Mouse (Mus musculus) intestine, embryonic 15.5 days (tissue): ENCODE measurements around the gene Asdurf. TPM values are rescaled to one million over a fixed set of nuclear protein-coding genes. Genes with fewer than 3 reads are reported as not detected.

Experiments
- ATAC-seq: fragments of 200-750 bp; cut with Nextera tagmentation; 2 replicates; pipeline ENCODE4 v1.8.0; 2017; ENCODE audit warnings: moderate TSS enrichment, moderate library complexity
- H3K27ac ChIP-seq: fragments of 300-500 bp; sonication (generic); 2 replicates; pipeline ENCODE4 v1.5.1; 2015; ENCODE audit warnings: mild to moderate bottlenecking, inconsistent platforms
- H3K27me3 ChIP-seq: fragments of 300-500 bp; sonication (generic); replicated peaks from 2 replicates; pipeline ENCODE4 v1.6.1; 2015; ENCODE audit warnings: inconsistent platforms
- H3K36me3 ChIP-seq: fragments of 300-500 bp; sonication (generic); 2 replicates; pipeline ENCODE4 v1.6.1; 2015; ENCODE audit warnings: inconsistent platforms
- H3K4me1 ChIP-seq: fragments of 300-500 bp; sonication (generic); replicated peaks from 2 replicates; pipeline ENCODE4 v1.6.1; 2015; ENCODE audit warnings: inconsistent platforms
- H3K4me2 ChIP-seq: fragments of 300-500 bp; sonication (generic); replicated peaks from 2 replicates; pipeline ENCODE4 v1.6.1; 2015; ENCODE audit warnings: mild to moderate bottlenecking, inconsistent platforms
- H3K4me3 ChIP-seq: fragments of 300-500 bp; sonication (generic); replicated peaks from 2 replicates; pipeline ENCODE4 v1.5.1; 2015; ENCODE audit warnings: inconsistent platforms
- H3K9ac ChIP-seq: fragments of 300-500 bp; sonication (generic); 2 replicates; pipeline ENCODE4 v1.6.1; 2015; ENCODE audit warnings: inconsistent platforms
- H3K9me3 ChIP-seq: fragments of 300-500 bp; sonication (generic); 2 replicates; pipeline ENCODE4 v1.6.1; 2016; ENCODE audit warnings: inconsistent platforms
- WGBS: fragments of 180-500 bp; shearing (Covaris S2); methylation state at CpG from one replicate; pipeline ENCODE4 v1.1.7; 2015; 5-methylcytosine and 5-hydroxymethylcytosine counted together
- polyA plus RNA-seq: library from polyadenylated mRNA; unstranded; fragments of >200 nt; fragmentation: Nextera tagmentation; extraction: Ambion mirVana; gene quantifications from 2 replicates; pipeline ENCODE4 v1.2.1, GENCODE M21; 2015

Gene Asdurf
- polyA plus RNA-seq, 1 experiment from 2014 or later: 8.1 TPM

DNA sequence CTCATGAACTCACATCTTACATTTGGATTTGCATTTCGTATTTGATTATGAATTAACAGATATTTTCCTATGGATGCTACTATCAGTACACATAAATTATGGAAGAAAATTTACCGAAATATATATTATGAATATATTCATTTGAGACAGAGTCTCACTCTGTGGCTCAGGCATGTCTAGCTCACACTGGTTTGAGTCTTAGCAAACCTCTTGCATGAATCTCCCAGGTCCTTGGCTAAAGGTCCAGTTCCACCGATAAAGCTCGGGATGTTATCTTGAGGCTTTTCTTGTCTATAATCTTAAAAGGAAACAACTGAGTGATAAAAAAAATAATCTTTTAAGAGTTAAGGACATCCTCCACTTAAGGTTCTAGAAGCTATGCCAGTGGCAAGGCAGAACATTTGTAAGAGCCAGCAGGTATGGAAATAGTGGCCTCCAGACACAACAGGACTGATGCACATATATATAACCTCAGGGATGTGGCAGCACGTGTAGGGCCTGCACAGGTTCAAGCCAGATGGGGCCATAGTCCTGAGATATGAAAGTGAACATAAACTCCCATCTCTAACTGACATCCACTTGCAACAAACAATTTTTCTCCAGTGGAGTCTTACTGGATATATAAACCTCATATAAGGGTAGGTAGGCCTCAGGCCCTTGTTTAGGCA lies 27.5 kb downstream of the Asdurf start:
- 83% methylated on average over 5 of the region's 5 CpGs for WGBS
- ATAC-seq: peak; percentile 55; the same call in 1 of the 2 replicates

DNA sequence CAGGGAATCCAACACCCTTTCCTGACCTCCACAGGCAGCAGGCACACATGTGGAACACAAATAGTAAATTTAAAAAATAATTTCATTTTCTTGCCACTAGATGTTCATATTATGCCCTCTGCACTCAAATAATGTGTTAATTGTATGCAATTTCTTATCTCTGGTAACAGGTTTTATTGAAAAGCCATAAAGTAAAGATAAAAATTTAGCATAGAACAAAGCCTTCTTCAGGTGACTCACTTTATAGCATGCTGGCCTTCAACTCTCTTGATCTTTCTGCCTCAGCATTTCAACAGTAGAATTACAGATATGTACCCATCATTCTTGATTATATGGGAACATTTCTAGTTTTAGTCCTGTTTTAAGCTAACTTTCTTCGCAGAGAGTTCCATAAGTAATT lies 28.1 kb downstream of the Asdurf start:
- Histone ChIP-seq H3K9ac (no peak overlapping the region), H3K27ac (no peak overlapping the region), H3K4me2 (no peak overlapping the region), H3K4me3 (no peak overlapping the region), H3K27me3 (no peaks in the 10 kb centered on the region), H3K36me3 (0 out of 2 replicates have a peak, but pooled peaks cover 2% of the 10 kb centered on the region), H3K9me3 (no peaks in the 10 kb centered on the region), H3K4me1 (no peaks in the 10 kb centered on the region)
- ATAC-seq: peak; percentile 66
- WGBS: 77% methylated on average over 1 of the region's 1 CpGs

More for the DNA sequence above, 27.5 kb downstream of the Asdurf start:
- Histone ChIP-seq H3K4me3 (no peak overlapping the region), H3K27me3 (no peaks in the 10 kb centered on the region), H3K4me2 (no peak overlapping the region), H3K9me3 (no peaks in the 10 kb centered on the region), H3K36me3 (0 out of 2 replicates have a peak, but pooled peaks cover 2% of the 10 kb centered on the region), H3K27ac (no peak overlapping the region), H3K4me1 (no peaks in the 10 kb centered on the region), H3K9ac (no peak overlapping the region)

DNA sequence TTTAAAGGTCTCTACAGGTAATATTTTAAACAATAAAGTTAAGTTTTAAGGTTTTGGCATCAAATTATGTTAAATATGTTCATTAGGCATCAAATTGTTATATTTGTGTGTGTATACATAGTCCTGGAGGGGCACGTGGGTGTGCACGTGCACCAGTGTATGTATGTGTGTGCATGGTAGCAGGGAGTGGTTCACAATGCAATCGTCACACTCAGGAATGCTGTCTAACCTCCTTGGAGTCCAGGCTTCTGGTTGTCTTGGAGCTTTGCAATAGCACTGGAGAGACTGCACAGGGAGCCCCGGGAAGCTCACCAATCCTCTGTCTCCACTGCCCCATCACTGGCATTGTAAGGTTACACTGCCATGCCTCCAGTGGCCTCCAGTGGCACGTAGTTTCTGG lies 29.2 kb downstream of the Asdurf start:
- 0 out of 2 replicates have a peak, but pooled peaks cover 2% of the 10 kb centered on the region for H3K36me3 ChIP-seq
- H3K4me2 ChIP-seq: no peak overlapping the region
- no peaks in the 10 kb centered on the region for H3K27me3 ChIP-seq
- H3K9ac ChIP-seq: no peak overlapping the region
- WGBS: 78% methylated on average over 5 of the region's 5 CpGs
- no peak overlapping the region for H3K27ac ChIP-seq
- no peaks in the 10 kb centered on the region for H3K4me1 ChIP-seq
- no peaks in the 10 kb centered on the region for H3K9me3 ChIP-seq
- peak; percentile 76; the same call in 1 of the 2 replicates for ATAC-seq
- no peak overlapping the region for H3K4me3 ChIP-seq

DNA sequence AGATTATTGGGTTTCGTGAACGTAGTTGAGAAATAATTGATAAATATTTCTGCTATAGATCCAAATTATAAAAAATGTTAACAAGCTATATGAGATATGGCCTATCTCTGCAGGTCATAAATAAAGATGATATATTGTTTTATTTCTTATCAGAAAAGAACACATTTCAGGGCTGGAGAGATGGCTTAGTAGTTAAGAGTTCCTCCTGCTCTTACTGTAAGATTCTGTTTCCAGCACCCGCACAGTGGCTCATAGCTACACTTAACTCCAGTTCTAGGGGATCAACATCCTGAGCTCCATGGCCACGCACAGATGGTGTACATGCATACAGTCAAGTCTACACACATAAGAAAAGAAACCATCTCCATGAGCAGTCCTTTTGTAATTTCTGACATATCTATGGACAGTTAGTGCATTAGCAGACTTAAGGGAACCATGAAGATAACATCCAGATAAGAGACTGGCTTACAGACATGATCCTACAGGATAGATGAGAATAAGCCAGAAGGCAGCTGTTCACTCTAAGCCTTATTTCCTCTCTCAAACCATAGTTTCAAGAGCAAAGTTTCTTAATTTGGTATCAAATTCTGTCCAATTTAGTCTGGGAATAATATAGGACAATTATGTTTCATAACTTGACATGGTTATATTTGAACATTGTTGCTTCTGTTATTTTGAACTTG lies 30.6 kb downstream of the Asdurf start:
- no peak overlapping the region for H3K9ac ChIP-seq
- no peak for ATAC-seq
- H3K27ac ChIP-seq: no peak overlapping the region
- no peak overlapping the region for H3K4me3 ChIP-seq
- WGBS: 91% methylated on average over 4 of the region's 4 CpGs
- H3K4me2 ChIP-seq: no peak overlapping the region
- no peaks in the 10 kb centered on the region for H3K4me1 ChIP-seq
- H3K27me3 ChIP-seq: no peaks in the 10 kb centered on the region
- no peaks in the 10 kb centered on the region for H3K9me3 ChIP-seq
- 0 out of 2 replicates have a peak, but pooled peaks cover 2% of the 10 kb centered on the region for H3K36me3 ChIP-seq

DNA sequence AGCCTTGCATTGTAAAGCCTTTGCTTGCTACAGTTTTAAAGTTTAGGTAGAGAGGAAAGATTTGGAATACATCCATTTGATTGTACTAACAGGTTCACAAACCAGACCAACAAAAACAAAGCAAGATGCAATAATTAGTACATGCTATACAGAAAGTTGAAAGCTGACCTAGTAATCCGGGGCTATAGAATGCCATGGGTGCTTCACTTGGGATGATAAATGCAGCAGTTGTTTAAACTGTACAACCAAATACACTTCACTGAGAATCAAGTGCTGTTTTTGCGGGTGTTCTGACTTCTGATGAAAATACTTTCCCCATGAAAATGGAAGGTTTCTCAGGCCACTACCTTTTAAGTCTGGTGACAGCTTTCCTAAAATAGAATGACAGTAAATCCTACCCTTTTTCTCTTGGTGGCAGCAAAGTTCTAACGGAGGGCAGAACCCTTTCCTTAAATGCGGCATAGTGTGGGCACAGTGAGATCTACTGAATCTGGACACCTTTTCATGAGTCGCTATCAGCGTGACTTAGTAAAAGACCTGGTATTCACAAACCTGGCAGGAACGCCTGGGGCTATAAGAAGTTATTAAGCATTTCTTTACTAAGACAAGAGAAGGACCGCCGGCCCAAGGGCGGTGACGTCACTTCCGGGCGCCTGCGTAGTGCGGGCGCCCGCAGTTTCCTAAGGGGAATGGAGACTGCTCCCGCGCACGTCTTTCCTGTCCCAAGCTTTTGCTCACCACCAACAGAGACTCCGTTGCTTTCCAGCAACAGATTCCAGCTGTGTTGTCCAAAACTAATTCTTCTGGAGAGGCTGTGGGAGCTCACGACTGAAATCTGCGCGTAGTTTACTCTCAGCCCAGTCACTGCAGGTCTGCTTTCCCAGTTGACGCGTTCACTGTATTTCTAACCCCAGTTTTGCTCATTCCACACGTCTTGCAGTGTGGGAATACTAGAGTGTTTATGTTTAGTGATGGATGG lies 39.1 kb downstream of the Asdurf start, which contains the start of gene Osgepl1:
Osgepl1 (plus strand) TSS at position 636 of the 979 bp plus-strand sequence.
- WGBS: 2% methylated on average over 27 of the region's 27 CpGs
- H3K9ac ChIP-seq: peak within 1 kb of the TSS; percentile 54
- peak within 1 kb of the TSS; percentile 47 for H3K4me3 ChIP-seq
- H3K4me2 ChIP-seq: peak within 1 kb of the TSS; percentile 68
- no peaks in the 10 kb centered on the region for H3K36me3 ChIP-seq
- peak within 1 kb of the TSS; percentile 78 for H3K27ac ChIP-seq
- H3K4me1 ChIP-seq: no peaks in the 10 kb centered on the region
- peak; percentile 99 for ATAC-seq
- no peaks in the 10 kb centered on the region for H3K9me3 ChIP-seq
- H3K27me3 ChIP-seq: no peaks in the 10 kb centered on the region

DNA sequence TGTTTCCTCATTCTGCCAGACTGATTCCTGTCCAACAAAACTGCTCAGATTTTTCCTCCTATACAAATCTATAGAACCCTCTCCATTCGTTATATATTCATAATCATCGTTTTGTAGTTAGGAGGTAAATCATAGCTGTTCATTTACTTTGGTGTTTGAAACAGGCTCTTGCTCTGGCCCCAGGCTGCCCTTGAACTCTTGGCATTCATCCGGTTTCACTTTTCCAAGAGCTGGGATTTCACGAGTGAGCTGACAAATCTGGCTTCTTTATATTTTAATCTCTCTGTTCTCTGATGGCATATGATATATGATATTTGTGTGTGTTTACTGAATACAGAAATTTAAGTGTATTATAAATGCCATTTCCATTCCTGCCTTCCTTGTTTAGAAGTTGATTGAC lies 51.9 kb downstream of the Asdurf start:
- Histone ChIP-seq H3K4me2 (no peak overlapping the region), H3K36me3 (no peaks in the 10 kb centered on the region), H3K27ac (no peak overlapping the region), H3K4me1 (no peaks in the 10 kb centered on the region), H3K4me3 (no peak overlapping the region), H3K27me3 (no peaks in the 10 kb centered on the region), H3K9ac (no peak overlapping the region), H3K9me3 (no peaks in the 10 kb centered on the region)
- WGBS: 92% methylated on average over 4 of the region's 4 CpGs
- ATAC-seq: no peak

Other genes starting within 250 kb of the Asdurf start
- not detected in 2 replicates for gene 1700019A02Rik, start 165.0 kb downstream of the Asdurf start, polyA plus RNA-seq
- 11.6 and 16.0 TPM in 2 replicates for gene Pms1, start 55.6 kb downstream of the Asdurf start, polyA plus RNA-seq
- gene Ormdl1, start 55.5 kb downstream of the Asdurf start, polyA plus RNA-seq: 50.3 and 50.5 TPM in 2 replicates
- not detected in 2 replicates for gene Gm28778, start 55.5 kb downstream of the Asdurf start, polyA plus RNA-seq
- gene Osgepl1, start 39.0 kb downstream of the Asdurf start, polyA plus RNA-seq: 25.5 and 28.2 TPM in 2 replicates
- 0.44 and 0.76 TPM in 2 replicates for gene Gm28551, start within 50 bp of the Asdurf start, polyA plus RNA-seq
- gene Asnsd1, start 133 bp upstream of the Asdurf start, polyA plus RNA-seq: 64.9 and 74.0 TPM in 2 replicates